Mouse (Mus musculus): ENCODE measurements around the gene Ranbp1. TPM values are rescaled to one million over a fixed set of nuclear protein-coding genes. Genes with fewer than 3 reads are reported as not detected.
"Not testable (repeated sequence)": the region's sequence is repeated elsewhere in the genome, so short reads cannot be mapped to it uniquely, and the experiment has no call there.

Gene Ranbp1
- total RNA-seq (2017), result 90.8 to 134 TPM (median 92.1 TPM) in 3 replicates

DNA sequence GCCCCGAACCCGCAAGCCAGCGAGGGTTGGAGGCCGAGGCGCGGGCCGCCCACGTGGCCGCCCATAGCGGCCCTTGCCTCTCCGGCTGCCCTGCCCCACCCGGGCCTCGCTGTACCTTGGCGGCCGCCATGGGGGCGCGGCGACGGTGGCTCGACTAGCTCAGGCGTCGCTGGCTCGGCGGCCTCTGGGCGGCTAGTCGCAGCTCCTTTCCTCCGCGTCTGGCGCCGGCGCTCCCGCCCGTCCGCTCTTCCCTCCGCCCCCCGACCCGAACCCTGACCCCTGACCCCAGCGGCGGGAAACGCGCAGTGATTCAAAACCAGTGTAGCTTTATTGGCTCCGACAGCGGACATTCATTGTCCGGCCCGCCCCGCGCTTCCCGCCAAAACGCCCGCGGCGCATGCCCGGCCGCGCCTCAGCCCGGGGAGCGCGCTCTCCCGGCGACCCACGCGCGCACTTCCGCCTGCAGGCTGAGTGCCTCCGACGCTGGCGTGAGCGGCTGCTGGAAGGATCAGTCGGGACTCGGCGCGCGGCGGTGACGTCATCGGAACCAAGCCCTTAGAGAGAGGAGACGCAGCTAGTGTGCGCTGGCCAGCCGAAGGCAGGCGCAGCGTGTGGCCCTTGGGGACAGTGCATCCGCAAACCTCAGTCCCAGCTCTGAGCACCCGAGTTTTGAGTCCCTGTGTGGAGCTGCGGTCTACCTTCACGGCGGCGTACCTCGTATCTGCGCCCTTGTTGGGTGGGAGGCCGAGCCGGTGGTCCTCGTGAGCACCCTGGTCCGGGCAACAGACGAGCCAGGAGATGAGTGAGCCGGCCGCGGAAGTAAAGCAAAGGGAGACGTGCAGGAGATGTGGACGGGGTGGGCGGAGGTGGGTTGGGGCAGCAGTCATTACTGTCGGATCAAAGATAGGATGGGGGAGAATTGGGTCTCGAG is at the start of gene Ranbp1, which contains the start of gene Trmt2a:
Gene Ranbp1, minus strand, starts transcription at position 300 of the 931 bp plus-strand sequence.
Gene Trmt2a, plus strand, starts transcription at position 247 of the 931 bp plus-strand sequence.
- peak; percentile 83 for ATAC-seq (replicated peaks; ENCODE audit: insufficient number of reproducible peaks, low FRiP score, low TSS enrichment, poor library complexity, severe bottlenecking)

GRCm38 (mm10) chr16:18289614-18290013 is 41.1 kb upstream of the Ranbp1 start:
- ATAC-seq (replicated peaks; ENCODE audit: insufficient number of reproducible peaks, low FRiP score, low TSS enrichment, poor library complexity, severe bottlenecking), result not testable (repeated sequence)

DNA sequence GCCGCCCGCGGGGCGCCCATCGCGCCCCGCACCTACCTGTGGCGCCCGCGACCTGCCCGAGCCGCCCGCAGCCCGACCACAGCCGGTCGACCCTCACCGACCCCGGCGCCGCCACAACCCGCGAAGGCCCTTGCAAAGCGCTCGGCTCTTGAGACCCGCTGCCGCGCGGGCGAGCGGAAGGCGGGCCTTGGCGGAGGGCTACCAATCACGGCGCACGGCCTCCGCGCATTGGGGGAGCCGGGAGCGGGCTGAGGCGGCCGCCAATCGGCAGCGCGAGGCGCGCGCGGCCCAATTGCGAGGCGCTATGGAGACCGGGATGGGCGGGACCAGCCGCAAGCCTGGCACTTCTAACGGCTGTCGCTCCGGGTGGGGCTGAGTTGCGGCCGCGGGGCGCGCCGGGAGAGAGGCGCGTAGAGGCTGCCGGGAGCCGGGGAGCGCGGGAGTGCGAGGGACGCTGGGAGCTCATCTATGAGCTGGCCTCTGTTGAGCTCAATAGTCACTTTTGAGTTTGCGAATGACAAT is 40.6 kb upstream of the Ranbp1 start, which contains the start of gene Dgcr8:
Gene Dgcr8, minus strand, starts transcription at position 180 of the 522 bp plus-strand sequence.
- peak; percentile 90 for ATAC-seq (replicated peaks; ENCODE audit: insufficient number of reproducible peaks, low FRiP score, low TSS enrichment, poor library complexity, severe bottlenecking)

DNA sequence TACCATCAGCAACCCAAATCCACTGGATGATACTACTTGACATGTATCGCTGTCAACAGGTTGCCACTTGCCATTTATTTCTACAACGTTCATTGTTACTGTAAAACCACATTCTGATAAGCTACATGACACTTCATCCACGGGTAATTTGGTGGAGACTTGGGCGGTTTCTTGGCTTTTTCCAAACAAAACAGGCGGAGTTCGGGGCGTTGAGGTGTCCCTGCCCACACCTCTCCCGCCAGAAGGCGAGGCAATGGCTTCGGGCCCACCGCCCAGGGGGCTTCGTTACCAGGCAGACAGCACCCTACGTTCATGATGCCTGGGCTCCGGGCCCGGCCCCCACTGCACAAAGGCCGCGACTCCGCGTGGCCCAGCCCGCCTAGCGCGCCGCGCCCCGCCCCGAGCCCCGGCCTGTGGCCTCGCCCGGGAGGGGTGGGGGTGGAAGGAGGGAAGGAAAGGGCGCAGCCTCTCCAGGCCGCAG is 40.1 kb upstream of the Ranbp1 start:
- ATAC-seq (replicated peaks; ENCODE audit: insufficient number of reproducible peaks, low FRiP score, low TSS enrichment, poor library complexity, severe bottlenecking), result peak; percentile 36; the same call in 1 of the 2 replicates

- ATAC-seq (replicated peaks; ENCODE audit: insufficient number of reproducible peaks, low FRiP score, low TSS enrichment, poor library complexity, severe bottlenecking), result no peak
Observed at GRCm38 (mm10) chr16:18288166-18288565, 39.6 kb upstream of the Ranbp1 start.

DNA sequence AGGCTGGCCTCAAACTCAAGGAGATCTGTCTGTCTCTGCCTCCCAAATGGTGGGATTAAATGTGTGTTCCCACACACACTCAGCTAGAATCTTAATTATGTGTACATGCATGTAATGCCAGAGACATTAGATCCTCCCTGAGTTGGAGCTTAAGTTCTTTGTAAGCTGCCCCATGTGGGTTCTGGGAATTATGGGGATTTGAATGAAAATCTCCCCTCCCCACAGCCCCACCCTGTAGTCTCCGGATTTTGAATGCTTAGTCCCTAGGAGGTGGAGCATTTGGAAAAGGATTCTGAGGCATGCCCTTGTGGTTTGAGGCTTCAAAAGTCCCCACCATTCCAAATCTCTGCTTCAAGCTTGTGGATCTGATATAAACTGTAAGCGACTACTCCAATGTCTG is 26.6 kb upstream of the Ranbp1 start:
- no peak for ATAC-seq (replicated peaks; ENCODE audit: insufficient number of reproducible peaks, low FRiP score, low TSS enrichment, poor library complexity, severe bottlenecking)

DNA sequence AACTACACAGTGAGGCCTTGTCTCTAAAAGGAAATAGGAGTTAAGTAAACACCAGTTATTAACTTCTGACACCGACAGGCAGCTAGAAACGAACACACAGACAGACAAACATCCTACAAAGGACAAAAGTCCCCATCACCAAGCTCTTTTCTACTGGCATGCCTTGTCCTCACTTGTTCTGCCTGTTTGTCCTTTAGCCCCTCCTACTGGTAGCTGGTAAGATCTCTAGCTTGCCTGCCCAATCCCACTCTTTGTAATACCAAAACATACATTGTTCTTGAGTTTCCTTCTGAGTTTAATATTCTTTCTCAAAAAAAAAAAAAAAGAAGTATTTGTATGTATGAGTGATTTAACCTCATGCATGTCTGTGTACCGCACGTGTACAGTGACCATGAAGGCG is 19.6 kb upstream of the Ranbp1 start:
- ATAC-seq (replicated peaks; ENCODE audit: insufficient number of reproducible peaks, low FRiP score, low TSS enrichment, poor library complexity, severe bottlenecking), result no peak

GRCm38 (mm10) chr16:18265024-18265423 is 16.5 kb upstream of the Ranbp1 start:
- ATAC-seq (replicated peaks; ENCODE audit: insufficient number of reproducible peaks, low FRiP score, low TSS enrichment, poor library complexity, severe bottlenecking), result no peak

GRCm38 (mm10) chr16:18258221-18258620 is 9.7 kb upstream of the Ranbp1 start, which contains the start of gene Gm49776:
Gene Gm49776, minus strand, starts transcription at chr16:18258321.
- no peak for ATAC-seq (replicated peaks; ENCODE audit: insufficient number of reproducible peaks, low FRiP score, low TSS enrichment, poor library complexity, severe bottlenecking)

- no peak for ATAC-seq (replicated peaks; ENCODE audit: insufficient number of reproducible peaks, low FRiP score, low TSS enrichment, poor library complexity, severe bottlenecking)
Observed at GRCm38 (mm10) chr16:18253866-18254265, 5.3 kb upstream of the Ranbp1 start.

GRCm38 (mm10) chr16:18252736-18253135 is 4.2 kb upstream of the Ranbp1 start:
- no peak for ATAC-seq (replicated peaks; ENCODE audit: insufficient number of reproducible peaks, low FRiP score, low TSS enrichment, poor library complexity, severe bottlenecking)

GRCm38 (mm10) chr16:18250828-18251790 is 2.6 kb upstream of the Ranbp1 start:
- no peak for ATAC-seq (replicated peaks; ENCODE audit: insufficient number of reproducible peaks, low FRiP score, low TSS enrichment, poor library complexity, severe bottlenecking)

- ATAC-seq (replicated peaks; ENCODE audit: insufficient number of reproducible peaks, low FRiP score, low TSS enrichment, poor library complexity, severe bottlenecking), result no peak
Observed at GRCm38 (mm10) chr16:18250231-18250630, 1.7 kb upstream of the Ranbp1 start.

DNA sequence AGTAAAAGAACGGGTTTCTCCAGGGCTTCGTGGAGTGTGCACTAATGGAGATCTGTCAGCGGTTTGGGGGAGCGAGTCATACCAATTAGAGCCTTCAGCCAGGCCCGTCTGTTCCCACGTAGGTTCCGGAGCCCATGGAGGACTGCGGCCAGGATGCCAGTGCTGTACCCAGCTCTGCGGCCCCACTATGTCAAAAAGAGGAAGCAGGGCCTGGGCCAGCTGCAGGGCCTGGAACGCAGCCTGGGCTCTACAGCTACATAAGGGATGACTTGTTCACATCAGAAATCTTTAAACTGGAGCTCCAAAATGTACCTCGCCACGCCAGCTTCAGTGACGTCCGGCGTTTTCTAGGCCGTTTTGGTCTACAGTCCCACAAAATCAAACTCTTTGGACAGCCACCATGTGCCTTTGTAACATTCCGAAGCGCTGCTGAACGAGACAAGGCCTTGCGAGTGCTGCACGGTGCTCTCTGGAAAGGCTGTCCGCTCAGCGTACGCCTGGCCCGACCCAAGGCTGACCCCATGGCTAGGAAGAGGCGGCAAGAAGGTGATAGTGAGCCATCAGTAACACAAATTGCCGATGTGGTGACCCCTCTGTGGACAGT is 934 bp upstream of the Ranbp1 start:
- ATAC-seq (replicated peaks; ENCODE audit: insufficient number of reproducible peaks, low FRiP score, low TSS enrichment, poor library complexity, severe bottlenecking), result peak; percentile 34; the same call in 1 of the 2 replicates

- no peak for ATAC-seq (replicated peaks; ENCODE audit: insufficient number of reproducible peaks, low FRiP score, low TSS enrichment, poor library complexity, severe bottlenecking)
Observed at GRCm38 (mm10) chr16:18247521-18248399, 772 bp downstream of the Ranbp1 start.

DNA sequence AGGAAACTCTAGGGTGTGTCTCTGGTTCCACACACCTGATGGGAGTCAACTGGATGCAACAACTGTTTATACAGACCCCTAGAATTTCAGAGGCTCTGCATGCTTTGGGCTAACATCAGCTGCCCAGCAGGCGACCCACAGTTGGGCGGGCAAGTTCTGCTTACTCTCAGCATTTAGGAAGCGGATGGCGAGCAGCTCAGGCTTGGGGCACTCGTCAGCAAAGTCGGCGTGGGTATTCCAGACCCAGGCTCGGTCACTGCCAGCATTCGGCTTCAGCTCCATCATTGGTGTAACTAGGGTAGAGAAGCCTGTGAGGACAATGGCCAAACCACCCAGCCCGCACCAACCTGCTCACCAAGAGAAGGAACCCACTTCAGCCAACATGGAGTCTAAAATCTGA is 7.0 kb downstream of the Ranbp1 start:
- no peak for ATAC-seq (replicated peaks; ENCODE audit: insufficient number of reproducible peaks, low FRiP score, low TSS enrichment, poor library complexity, severe bottlenecking)

Measured in monocyte, adult 5-6 weeks (primary cell).